Mouse (Mus musculus): ENCODE measurements at regions not wholly inside any gene's neighbourhood (a gene's known extent, or its start where the extent isn't known, plus 50 kb on each side); places are given as distances from the start of the nearest gene placed in this dataset.

DNA sequence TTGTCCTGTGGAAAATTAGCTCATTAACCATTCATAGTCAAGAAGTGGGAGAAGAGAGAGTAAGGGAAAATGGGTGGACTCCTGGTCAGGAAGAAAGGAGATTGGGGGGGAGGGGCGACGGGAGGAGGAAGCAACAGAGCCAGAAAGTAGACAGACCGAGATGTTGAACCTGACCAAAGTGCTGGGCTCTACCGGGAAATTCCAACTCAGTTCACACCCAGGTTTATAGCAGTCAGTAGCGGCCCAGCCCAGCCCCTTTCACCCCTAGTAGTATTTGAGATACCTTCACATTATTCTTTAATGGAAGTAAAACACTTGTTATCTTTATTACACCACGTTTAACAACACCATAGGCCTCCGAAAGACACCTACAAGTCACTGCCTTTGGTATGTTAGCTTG lies 158.2 kb downstream of the Hibadh start:
- Histone ChIP-seq H3K9me3 (replicated peaks; ENCODE audit: control insufficient read depth, low read length) (no peaks in the 10 kb centered on the region), H3K4me3 (ENCODE audit: low read depth, low read length) (no peak overlapping the region), H3K36me3 (ENCODE audit: control insufficient read depth, insufficient read depth, low read length) (no peaks in the 10 kb centered on the region), H3K4me2 (ENCODE audit: low read length) (no peak overlapping the region), H3K9ac (ENCODE audit: low read length) (no peak overlapping the region), H3K4me1 (ENCODE audit: control insufficient read depth, insufficient read depth, low read length) (no peaks in the 10 kb centered on the region), H3K27ac (ENCODE audit: low read depth, low read length) (no peak overlapping the region), H3K27me3 (replicated peaks; ENCODE audit: control insufficient read depth, insufficient read depth, low read length) (no peaks in the 10 kb centered on the region)
- no peak for ATAC-seq
- no peak for DNase-seq (ENCODE audit: low spot score)
- WGBS, result 91% methylated on average over 7 of the region's 7 CpGs

GRCm38 (mm10) chr6:52486146-52486545 lies 154.0 kb downstream of the Hibadh start:
- Histone ChIP-seq H3K4me2 (ENCODE audit: low read length) (no peak overlapping the region), H3K27ac (ENCODE audit: low read depth, low read length) (no peak overlapping the region), H3K9me3 (replicated peaks; ENCODE audit: control insufficient read depth, low read length) (no peaks in the 10 kb centered on the region), H3K36me3 (ENCODE audit: control insufficient read depth, insufficient read depth, low read length) (no peaks in the 10 kb centered on the region), H3K27me3 (replicated peaks; ENCODE audit: control insufficient read depth, insufficient read depth, low read length) (no peaks in the 10 kb centered on the region), H3K9ac (ENCODE audit: low read length) (no peak overlapping the region), H3K4me1 (ENCODE audit: control insufficient read depth, insufficient read depth, low read length) (no peaks in the 10 kb centered on the region), H3K4me3 (ENCODE audit: low read depth, low read length) (no peak overlapping the region)
- ATAC-seq (no peak), DNase-seq (ENCODE audit: low spot score) (no peak)
- 67% methylated on average over 9 of the region's 9 CpGs for WGBS

DNA sequence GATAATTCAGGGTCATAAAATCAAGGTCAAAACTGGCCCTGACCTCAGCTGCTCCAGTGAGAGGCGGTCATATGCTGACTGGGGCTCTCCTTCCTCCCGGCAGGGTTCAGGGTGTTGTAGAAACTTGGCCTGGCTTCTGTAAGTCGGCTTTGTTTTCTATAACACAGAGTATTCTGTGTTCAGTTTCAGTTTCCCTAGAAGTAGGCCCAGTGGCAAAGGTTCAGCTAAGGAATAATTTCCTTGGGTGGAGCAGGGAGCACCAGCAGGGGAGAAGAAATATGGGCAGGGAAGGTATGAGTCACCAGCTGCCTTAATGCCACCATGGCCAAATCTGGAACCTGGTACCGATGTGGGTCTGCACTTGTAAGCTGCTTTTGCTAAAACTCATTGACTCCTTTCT lies 153.5 kb downstream of the Hibadh start:
- ATAC-seq, result no peak
- H3K27me3 ChIP-seq (replicated peaks; ENCODE audit: control insufficient read depth, insufficient read depth, low read length), result no peaks in the 10 kb centered on the region
- no peaks in the 10 kb centered on the region for H3K9me3 ChIP-seq (replicated peaks; ENCODE audit: control insufficient read depth, low read length)
- no peak overlapping the region for H3K4me2 ChIP-seq (ENCODE audit: low read length)
- no peak overlapping the region for H3K4me3 ChIP-seq (ENCODE audit: low read depth, low read length)
- no peaks in the 10 kb centered on the region for H3K36me3 ChIP-seq (ENCODE audit: control insufficient read depth, insufficient read depth, low read length)
- no peaks in the 10 kb centered on the region for H3K4me1 ChIP-seq (ENCODE audit: control insufficient read depth, insufficient read depth, low read length)
- H3K27ac ChIP-seq (ENCODE audit: low read depth, low read length), result no peak overlapping the region
- no peak overlapping the region for H3K9ac ChIP-seq (ENCODE audit: low read length)
- WGBS, result 80% methylated on average over 4 of the region's 4 CpGs
- DNase-seq (ENCODE audit: low spot score), result no peak

- H3K27me3 ChIP-seq (replicated peaks; ENCODE audit: control insufficient read depth, insufficient read depth, low read length), result no peaks in the 10 kb centered on the region
- H3K36me3 ChIP-seq (ENCODE audit: control insufficient read depth, insufficient read depth, low read length), result no peaks in the 10 kb centered on the region
- H3K9ac ChIP-seq (ENCODE audit: low read length), result no peak overlapping the region
- H3K4me2 ChIP-seq (ENCODE audit: low read length), result no peak overlapping the region
- no peak overlapping the region for H3K27ac ChIP-seq (ENCODE audit: low read depth, low read length)
- ATAC-seq, result no peak
- no peak overlapping the region for H3K4me3 ChIP-seq (ENCODE audit: low read depth, low read length)
- DNase-seq (ENCODE audit: low spot score), result no peak
- 86% methylated on average over 5 of the region's 5 CpGs for WGBS
- H3K9me3 ChIP-seq (replicated peaks; ENCODE audit: control insufficient read depth, low read length), result no peaks in the 10 kb centered on the region
- no peaks in the 10 kb centered on the region for H3K4me1 ChIP-seq (ENCODE audit: control insufficient read depth, insufficient read depth, low read length)
Observed at GRCm38 (mm10) chr6:52487861-52488260, 152.3 kb downstream of the Hibadh start.

DNA sequence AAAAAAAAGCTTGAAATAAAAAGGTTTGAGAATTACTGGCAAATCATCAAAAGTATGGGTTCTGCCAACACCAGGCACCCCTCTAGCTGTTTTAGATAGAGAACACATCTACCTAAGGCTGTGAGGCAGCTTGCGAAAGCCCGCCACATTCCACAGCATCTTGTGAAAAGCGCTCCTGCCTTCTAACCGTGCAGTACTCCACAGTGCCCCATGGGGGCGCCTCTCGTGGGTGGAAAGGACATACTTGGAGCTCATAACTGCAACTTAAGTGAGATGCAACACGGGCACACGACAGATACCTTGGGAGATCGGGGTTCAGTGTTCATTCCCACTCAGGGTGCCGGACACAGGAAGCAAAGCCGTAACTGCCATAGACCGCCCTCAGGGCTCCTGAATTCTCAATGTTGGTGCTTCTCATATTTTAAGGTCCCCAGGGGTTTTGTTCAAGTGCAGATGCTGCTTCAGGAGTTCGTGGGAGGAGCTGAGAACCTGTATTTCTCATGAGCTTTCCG lies 149.9 kb downstream of the Hibadh start:
- 79% methylated on average over 14 of the region's 14 CpGs for WGBS
- DNase-seq (ENCODE audit: low spot score), result no peak
- Histone ChIP-seq H3K9ac (ENCODE audit: low read length) (no peak overlapping the region), H3K27me3 (replicated peaks; ENCODE audit: control insufficient read depth, insufficient read depth, low read length) (no peaks in the 10 kb centered on the region), H3K4me3 (ENCODE audit: low read depth, low read length) (no peak overlapping the region), H3K4me1 (ENCODE audit: control insufficient read depth, insufficient read depth, low read length) (no peaks in the 10 kb centered on the region), H3K27ac (ENCODE audit: low read depth, low read length) (no peak overlapping the region), H3K36me3 (ENCODE audit: control insufficient read depth, insufficient read depth, low read length) (no peaks in the 10 kb centered on the region), H3K9me3 (replicated peaks; ENCODE audit: control insufficient read depth, low read length) (no peaks in the 10 kb centered on the region), H3K4me2 (ENCODE audit: low read length) (no peak overlapping the region)
- ATAC-seq, result no peak

- no peak overlapping the region for H3K4me3 ChIP-seq (ENCODE audit: low read depth, low read length)
- H3K27me3 ChIP-seq (replicated peaks; ENCODE audit: control insufficient read depth, insufficient read depth, low read length), result no peaks in the 10 kb centered on the region
- DNase-seq (ENCODE audit: low spot score), result no peak
- no peaks in the 10 kb centered on the region for H3K9me3 ChIP-seq (replicated peaks; ENCODE audit: control insufficient read depth, low read length)
- no peaks in the 10 kb centered on the region for H3K4me1 ChIP-seq (ENCODE audit: control insufficient read depth, insufficient read depth, low read length)
- ATAC-seq, result no peak
- no peak overlapping the region for H3K9ac ChIP-seq (ENCODE audit: low read length)
- H3K36me3 ChIP-seq (ENCODE audit: control insufficient read depth, insufficient read depth, low read length), result no peaks in the 10 kb centered on the region
- WGBS, result 83% methylated on average over 3 of the region's 3 CpGs
- H3K4me2 ChIP-seq (ENCODE audit: low read length), result no peak overlapping the region
- H3K27ac ChIP-seq (ENCODE audit: low read depth, low read length), result no peak overlapping the region
Observed at GRCm38 (mm10) chr6:52495301-52495700, 144.9 kb downstream of the Hibadh start.

DNA sequence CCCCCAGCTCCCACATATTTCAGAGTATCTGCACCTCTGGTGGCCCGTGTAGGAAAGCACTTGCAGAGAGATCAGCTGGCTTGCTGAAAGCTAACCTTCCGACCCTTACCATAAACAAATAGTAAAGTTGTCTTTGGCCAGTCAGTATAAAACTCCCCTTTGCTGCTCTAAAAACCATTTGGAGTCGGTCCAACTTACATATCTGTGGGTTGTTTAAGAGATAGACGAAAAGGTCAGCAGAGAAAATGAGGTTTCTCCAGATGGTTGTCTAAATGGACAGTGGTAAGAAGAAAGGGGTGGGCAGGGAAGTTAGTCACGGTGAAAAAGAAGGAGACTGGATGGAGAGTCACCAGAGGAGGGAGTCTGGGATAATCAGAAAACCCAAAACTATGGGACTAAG lies 144.3 kb downstream of the Hibadh start:
- H3K27ac ChIP-seq (ENCODE audit: low read depth, low read length), result no peak overlapping the region
- H3K27me3 ChIP-seq (replicated peaks; ENCODE audit: control insufficient read depth, insufficient read depth, low read length), result no peaks in the 10 kb centered on the region
- no peaks in the 10 kb centered on the region for H3K36me3 ChIP-seq (ENCODE audit: control insufficient read depth, insufficient read depth, low read length)
- no peak overlapping the region for H3K9ac ChIP-seq (ENCODE audit: low read length)
- no peaks in the 10 kb centered on the region for H3K9me3 ChIP-seq (replicated peaks; ENCODE audit: control insufficient read depth, low read length)
- no peaks in the 10 kb centered on the region for H3K4me1 ChIP-seq (ENCODE audit: control insufficient read depth, insufficient read depth, low read length)
- WGBS, result 86% methylated on average over 5 of the region's 5 CpGs
- no peak for DNase-seq (ENCODE audit: low spot score)
- no peak overlapping the region for H3K4me3 ChIP-seq (ENCODE audit: low read depth, low read length)
- ATAC-seq, result no peak
- no peak overlapping the region for H3K4me2 ChIP-seq (ENCODE audit: low read length)
